Mouse (Mus musculus) small intestine, adult 10 weeks (tissue): ENCODE measurements around the gene Eci3. TPM values are rescaled to one million over a fixed set of nuclear protein-coding genes. Genes with fewer than 3 reads are reported as not detected.

Source experiments
- polyA plus RNA-seq: library from polyadenylated mRNA; stranded (reverse); fragments of 350-450 nt; fragmentation: Illumina TruSeq; extraction: RNeasy Lipid Tissue Mini Kit (QIAGEN cat#74804); gene quantifications from one replicate; pipeline ENCODE4 v1.2.3, GENCODE M21; 2014; ENCODE audit warnings: low replicate concordance

Eci3 gene
- polyA plus RNA-seq: 108 TPM

GRCm38 (mm10) chr13:34963511-34964397, at the start of gene Eci3:
Gene Eci3, minus strand, starts transcription at chr13:34963810.

GRCm38 (mm10) chr13:34924210-34924609, 39.4 kb downstream of the Eci3 start, which contains the start of the genes Fam217a and 4933417A18Rik:
Gene Fam217a, minus strand, starts transcription at chr13:34924310.
Gene 4933417A18Rik, plus strand, starts transcription at chr13:34924409.

Other genes with a start within 250 kb of the Eci3 start
- not detected for gene Fam50b, start 229.0 kb downstream of the Eci3 start, polyA plus RNA-seq
- gene Prpf4b, start 88.5 kb downstream of the Eci3 start, polyA plus RNA-seq: 160 TPM
- 1.9 TPM for gene Fam217a, start 39.5 kb downstream of the Eci3 start, polyA plus RNA-seq
- gene 4933417A18Rik, start 39.4 kb downstream of the Eci3 start, polyA plus RNA-seq: not detected
- 50.1 TPM for gene Eci2, start 63.3 kb upstream of the Eci3 start, polyA plus RNA-seq